Mouse (Mus musculus): ENCODE data around the gene Napsa.

The Napsa gene

DNA sequence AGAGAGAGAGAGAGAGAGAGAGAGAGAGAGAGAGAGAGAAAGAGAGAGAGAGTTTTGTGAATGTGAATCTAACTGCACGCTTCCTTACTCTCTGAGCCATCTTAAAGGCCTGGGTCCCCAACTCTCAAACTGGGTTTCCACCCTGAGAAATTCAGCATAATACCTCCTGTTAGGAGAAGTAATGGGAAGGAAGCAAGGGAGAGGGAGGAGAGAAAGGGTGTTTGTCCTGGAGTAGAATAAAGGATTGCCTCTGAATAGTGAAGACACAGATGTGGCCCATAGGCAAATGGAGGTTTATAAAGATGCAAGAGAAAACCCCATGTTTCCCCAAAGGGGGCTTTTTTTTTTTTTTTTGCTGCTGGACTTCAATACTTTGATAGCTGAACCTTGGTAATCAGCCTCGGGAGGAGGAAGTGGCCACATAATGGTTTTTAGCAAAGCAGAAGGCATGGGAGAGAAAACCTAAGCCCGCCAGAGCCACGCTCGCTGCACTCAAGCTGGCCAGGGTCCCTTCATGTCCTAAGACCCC lies 840 bp downstream of the Napsa start:
- DNase-seq: no peak

DNA sequence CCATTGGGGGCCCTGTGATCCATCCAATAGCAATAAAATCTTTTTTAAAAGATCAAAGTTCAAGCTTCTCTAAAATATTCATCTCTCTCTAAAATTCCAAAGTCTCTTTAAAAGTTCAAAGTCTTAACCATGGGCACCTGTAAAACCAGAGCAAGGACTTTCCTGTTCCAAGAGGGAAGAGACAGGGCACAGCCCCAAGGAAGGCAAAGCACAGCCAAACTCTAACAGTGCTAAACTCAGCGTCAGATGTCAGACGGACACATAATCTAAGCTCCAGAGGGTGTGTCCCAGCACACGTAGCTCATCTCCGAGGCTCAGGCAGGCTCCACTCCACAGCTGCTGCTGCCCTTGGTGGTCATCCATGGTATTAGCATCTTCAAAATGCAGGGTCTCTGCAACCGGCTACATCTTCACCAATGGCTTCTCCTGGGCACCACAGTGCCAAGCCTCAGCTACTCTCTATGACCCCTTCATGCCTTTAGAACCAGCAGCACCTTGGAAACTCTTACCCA lies 4.2 kb downstream of the Napsa start:
- no peak for DNase-seq

- no peak for DNase-seq
Observed at GRCm38 (mm10) chr7:44581637-44582036, 9.5 kb downstream of the Napsa start.

DNA sequence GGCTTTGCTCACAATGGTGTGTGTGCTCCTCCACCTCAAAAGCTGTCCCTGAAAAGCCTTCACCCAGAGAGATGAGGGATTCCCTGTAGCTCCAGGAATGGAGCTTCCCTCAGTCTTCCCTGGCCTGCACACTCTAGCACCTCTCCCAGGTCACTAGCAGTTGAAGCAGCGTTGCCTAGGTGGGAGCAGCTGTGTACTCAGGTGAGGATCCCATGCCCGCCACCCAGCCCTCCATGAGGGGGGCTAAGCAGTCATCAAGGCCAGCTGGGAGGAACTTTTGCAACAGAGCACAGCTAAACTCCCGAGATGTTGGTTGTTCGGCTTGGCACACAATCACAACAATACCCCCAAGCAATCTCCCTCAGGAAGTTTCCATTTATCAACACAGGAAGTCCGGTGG lies 10.5 kb downstream of the Napsa start:
- no peak for DNase-seq

- DNase-seq: no peak
Observed at GRCm38 (mm10) chr7:44583146-44583545, 11.0 kb downstream of the Napsa start.

GRCm38 (mm10) chr7:44584265-44584804 lies 12.2 kb downstream of the Napsa start:
- DNase-seq: no peak

- DNase-seq: no peak
Observed at GRCm38 (mm10) chr7:44584921-44585320, 12.7 kb downstream of the Napsa start.

DNA sequence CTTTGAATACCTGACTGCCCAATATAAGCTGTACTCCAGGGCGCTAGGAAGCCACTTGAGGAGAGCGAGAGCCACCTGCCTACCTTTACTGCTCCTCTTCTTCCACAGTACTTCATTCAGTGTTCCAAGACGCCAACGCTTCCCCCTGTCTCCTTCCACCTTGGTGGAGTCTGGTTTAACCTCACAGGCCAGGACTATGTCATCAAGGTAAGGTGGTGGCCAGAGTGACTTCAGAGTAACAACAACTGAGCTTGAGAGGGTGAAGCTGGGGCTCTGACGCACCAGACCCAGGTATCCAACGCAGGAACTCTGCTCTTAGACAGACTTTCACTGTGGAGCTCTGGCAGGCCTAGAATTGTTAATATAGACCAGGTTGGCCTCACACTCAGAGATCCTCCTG lies 13.4 kb downstream of the Napsa start:
- DNase-seq: no peak

- peak; percentile 80 for DNase-seq
Observed at GRCm38 (mm10) chr7:44586518-44586917, 14.3 kb downstream of the Napsa start.

DNA sequence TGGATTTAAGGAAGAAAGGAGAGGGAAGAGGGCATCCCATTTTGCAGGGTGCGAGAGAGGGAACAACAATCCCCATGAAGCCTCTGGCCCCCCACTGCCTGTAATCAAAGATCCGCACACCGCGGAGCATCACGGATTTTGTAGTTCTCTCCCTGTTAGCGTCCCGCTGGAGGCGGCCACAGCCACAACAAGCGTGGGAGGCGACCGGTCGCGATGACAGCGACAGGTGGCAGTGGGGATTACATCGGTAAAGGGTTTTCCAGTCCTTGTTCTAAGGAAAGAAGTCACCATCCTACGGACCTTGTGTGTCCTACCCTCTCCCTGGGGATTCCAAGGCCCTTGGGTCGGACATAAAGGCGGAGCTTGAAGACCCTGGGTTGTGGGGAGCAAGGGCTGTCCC lies 14.8 kb downstream of the Napsa start:
- peak; percentile 85 for DNase-seq

GRCm38 (mm10) chr7:44587676-44588075 lies 15.5 kb downstream of the Napsa start:
- DNase-seq: no peak

GRCm38 (mm10) chr7:44588338-44588737 lies 16.2 kb downstream of the Napsa start:
- peak; percentile 55 for DNase-seq

GRCm38 (mm10) chr7:44589149-44589548 lies 17.0 kb downstream of the Napsa start:
- DNase-seq: peak; percentile 97

- peak; percentile 56 for DNase-seq
Observed at GRCm38 (mm10) chr7:44589946-44590345, 17.8 kb downstream of the Napsa start.

GRCm38 (mm10) chr7:44590402-44591347 lies 18.5 kb downstream of the Napsa start, which contains the start of gene Kcnc3:
TSS of gene Kcnc3 (plus strand) at chr7:44590664.
- peak; percentile 98 for DNase-seq

DNA sequence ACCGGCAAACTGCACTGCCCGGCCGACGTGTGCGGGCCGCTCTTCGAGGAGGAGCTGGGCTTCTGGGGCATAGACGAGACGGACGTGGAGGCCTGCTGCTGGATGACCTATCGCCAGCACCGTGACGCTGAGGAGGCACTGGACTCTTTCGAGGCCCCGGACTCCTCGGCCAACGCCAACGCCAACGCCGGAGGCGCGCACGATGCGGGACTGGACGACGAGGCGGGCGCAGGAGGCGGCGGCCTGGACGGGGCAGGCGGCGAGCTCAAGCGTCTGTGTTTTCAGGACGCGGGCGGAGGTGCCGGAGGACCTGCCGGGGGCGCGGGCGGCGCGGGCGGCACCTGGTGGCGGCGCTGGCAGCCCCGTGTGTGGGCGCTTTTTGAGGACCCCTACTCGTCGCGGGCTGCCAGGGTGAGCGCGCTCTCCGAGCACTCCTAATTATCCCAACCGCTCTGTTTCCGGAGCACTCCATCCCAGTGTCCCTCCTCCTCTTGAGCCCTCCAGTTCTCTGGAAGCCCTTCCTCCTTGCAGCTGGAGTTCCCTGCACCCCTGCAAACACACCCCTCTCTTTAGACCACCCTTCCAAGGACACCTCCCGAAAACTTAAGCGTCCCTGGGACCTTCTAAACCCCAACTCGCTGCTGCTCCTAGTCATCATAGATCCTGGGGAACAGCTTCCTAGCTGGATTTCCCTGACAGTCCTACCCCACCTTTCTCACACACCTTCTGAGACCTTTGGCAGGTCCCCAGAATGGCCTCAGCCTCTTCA lies 19.4 kb downstream of the Napsa start:
- DNase-seq: peak; percentile 65

GRCm38 (mm10) chr7:44593051-44593450 lies 20.9 kb downstream of the Napsa start:
- DNase-seq: peak; percentile 53

GRCm38 (mm10) chr7:44593775-44594174 lies 21.6 kb downstream of the Napsa start:
- DNase-seq: peak; percentile 96

DNA sequence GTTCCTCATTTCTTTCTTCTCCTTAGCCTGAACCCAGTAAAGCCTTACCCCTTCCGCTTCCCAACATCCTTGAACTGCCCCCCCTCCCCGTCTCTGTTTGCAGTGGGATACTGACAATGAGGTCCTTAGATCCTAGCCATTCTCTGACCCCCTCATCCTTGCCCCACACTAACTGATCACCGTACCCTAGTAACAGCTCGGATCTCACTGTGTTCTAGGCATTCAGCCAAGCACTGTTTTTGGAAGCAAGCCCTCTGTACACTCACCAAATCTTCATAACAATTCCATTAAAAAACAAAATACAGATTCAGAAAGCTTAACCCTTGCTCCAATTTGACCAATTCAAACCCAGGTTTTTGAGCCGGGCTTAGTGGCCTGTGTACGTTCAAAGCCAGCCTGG lies 22.1 kb downstream of the Napsa start:
- DNase-seq: peak; percentile 83

DNA sequence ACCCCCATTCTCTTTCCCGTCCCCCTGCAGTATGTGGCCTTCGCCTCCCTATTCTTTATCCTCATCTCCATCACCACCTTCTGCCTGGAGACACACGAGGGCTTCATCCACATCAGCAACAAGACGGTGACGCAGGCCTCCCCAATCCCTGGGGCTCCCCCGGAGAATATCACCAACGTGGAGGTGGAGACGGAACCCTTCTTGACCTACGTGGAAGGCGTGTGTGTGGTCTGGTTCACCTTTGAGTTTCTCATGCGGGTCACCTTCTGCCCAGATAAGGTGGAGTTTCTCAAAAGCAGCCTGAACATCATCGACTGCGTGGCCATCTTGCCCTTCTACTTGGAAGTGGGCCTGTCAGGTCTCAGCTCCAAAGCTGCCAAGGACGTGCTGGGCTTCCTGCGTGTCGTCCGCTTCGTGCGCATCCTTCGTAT lies 23.0 kb downstream of the Napsa start:
- no peak for DNase-seq

DNA sequence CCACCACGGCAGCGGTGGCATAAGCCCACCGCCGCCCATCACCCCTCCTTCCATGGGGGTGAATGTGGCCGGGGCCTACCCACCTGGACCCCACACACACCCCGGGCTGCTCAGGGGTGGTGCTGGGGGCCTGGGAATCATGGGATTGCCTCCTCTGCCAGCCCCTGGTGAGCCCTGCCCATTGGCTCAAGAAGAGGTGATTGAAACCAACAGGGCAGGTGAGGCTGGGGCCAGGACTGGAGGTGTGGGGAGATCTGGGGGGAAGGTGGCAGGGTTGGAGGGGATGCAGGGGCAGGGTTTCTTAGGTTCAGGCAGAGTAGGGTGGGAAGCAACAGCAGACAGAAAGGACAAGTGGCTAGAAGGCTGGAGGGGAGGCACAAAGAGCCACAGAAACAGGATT lies 23.9 kb downstream of the Napsa start:
- no peak for DNase-seq

GRCm38 (mm10) chr7:44596996-44597538 lies 24.9 kb downstream of the Napsa start:
- no peak for DNase-seq

DNA sequence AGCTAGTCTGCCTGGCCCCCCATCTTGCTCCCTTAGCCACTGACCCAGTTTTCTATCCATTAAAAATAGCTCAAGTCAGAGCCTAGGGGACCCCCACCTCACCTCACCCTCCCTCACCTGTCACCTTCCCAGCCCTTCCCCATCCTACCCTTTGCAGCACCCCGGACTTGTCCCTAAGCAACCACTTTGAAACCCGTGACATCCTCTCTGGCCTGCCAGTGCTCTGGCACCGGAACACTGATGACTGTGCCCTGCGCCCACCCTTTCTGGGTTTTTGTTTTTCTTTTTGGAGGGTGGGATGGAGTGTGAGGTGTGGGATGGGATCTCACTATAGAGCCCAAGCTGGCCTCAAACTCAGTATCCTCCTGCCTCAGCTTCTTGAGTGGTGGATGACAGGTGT lies 25.5 kb downstream of the Napsa start:
- peak; percentile 24 for DNase-seq

Data from cerebellum, adult 11 months (tissue).